Mouse (Mus musculus) erythroblast, embryonic 14.5 days (primary cell): ENCODE data around the gene Gm49393.
"Not testable (repeated sequence)": the region's sequence is repeated elsewhere in the genome, so short reads cannot be mapped to it uniquely, and the experiment has no call there.

Experiments used
- GATA1 ChIP-seq: IDR thresholded peaks from 2 replicates; pipeline ENCODE4 v1.6.1; 2012; ENCODE audit warnings: low read length, inconsistent platforms, mixed read lengths
- TAL1 ChIP-seq: IDR thresholded peaks from 3 replicates; pipeline ENCODE4 v1.6.1; 2012; ENCODE audit warnings: low read length, inconsistent platforms, mixed read lengths

DNA sequence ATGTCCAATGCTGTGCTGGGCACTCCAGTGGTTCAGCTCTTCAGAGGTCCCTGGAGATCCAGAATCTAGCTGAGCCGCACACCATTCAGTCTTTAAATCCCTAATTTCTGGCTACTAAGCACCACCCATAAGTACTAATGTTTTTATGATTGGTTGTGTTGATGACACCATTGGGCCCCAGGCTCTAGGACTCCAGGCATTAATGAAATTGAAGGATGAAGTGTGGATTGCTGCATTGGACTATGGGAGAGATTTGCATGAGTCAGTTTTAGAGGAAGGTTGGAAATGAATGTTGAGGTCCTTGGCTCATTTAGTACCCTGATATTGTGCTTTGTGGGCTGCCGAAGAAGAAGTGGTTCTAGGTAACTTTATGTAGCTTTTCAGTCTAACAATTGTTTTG, 30.6 kb downstream of the Gm49393 start, which contains the start of gene Tpbpb:
- not testable (repeated sequence) for TF ChIP-seq TAL1, GATA1
